Mouse (Mus musculus): ENCODE data around the gene Crb1.

The Crb1 gene

DNA sequence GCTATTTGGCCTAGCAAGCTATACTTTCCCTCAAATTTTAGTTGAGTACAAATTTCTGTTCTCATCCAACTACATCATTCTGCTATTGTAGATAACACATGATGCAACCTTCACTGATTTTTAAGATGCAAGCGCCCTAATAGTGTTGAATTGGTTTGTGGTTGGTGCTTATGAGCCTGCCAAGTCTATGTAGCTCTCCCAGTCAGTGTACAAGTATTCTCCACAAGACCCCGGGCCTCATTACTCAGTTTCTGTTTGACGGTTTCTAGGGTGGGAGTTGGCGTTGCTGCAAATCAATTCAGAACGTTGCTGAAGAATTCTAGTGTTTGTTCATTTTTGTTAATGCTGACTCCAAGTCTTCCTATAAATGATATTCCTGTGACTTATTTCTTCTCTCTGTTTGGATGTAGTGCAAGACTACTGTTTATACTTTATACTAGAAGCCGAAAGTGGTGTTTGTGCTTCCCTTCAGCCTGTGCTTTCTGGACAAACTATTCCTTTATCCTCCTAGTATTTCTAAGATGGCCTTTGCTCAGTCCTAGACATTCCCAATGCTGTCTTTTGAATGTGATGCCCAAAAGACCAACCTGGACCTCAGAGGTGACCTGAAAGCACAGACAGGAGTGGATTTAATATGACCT, 152.5 kb downstream of the Crb1 start:
- DNase-seq (ENCODE audit: low read depth, low spot score), result no peak

GRCm38 (mm10) chr1:139223804-139224203, 153.1 kb downstream of the Crb1 start:
- no peak for DNase-seq (ENCODE audit: low read depth, low spot score)

DNA sequence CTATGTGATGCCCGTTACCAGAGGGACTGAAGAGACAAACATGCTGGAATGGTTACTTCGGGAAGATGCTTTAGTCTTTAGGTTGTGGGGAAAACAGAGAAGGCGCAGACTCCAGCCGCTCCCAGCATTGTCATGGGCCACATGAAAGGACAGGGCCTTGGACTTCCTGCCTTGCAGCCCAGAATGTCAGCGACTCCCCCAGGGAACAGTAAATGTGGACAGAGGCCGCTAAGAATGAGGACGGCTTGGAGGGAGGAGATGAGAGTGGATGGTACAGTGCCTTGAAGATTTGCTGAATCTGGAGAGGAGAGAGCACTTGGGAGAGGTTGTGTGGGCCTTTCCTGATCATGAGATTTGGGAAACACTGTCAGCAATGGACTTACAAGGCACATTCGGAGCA, 161.6 kb downstream of the Crb1 start:
- no peak for DNase-seq (ENCODE audit: low read depth, low spot score)

DNA sequence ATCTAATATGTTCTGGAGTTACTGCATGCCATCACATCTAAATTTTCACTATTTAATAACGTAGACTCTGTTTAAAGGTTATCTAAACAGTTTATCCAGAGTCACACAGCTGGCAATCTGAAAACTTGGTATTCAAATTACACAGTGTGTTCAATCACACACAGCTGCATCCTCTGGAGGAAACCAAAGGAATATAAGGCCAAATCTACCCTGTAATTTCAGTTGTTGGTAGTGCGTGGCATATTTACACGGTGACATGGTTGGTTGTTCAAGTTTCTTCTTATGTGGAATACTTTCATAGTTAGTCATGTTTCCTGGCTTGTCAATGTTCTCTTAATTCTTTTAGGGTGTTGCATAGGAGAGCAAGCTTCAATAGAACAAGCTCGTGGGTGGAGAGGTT, 166.4 kb downstream of the Crb1 start:
- DNase-seq (ENCODE audit: low read depth, low spot score), result no peak

GRCm38 (mm10) chr1:139209796-139210195, 167.1 kb downstream of the Crb1 start:
- DNase-seq (ENCODE audit: low read depth, low spot score), result no peak

DNA sequence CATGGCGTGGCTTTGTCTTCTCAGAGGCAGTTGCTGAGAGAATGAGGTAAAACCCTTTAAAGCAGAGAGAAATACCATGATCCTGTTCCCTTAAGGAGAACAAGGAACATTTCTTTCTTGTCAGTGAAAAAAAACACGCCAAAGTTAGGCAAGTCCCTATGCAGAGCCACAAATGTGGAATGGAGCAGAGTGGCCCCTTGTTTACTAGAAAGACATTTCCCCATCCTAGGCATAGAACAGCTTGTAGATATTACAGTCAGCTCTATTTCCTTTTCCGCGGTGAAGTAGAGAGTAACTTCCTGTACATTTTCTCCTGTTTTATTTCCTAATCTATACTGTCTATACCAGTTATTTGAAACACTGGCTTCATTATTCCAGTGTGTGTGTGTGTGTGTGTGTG, 170.6 kb downstream of the Crb1 start:
- DNase-seq (ENCODE audit: low read depth, low spot score), result no peak

DNA sequence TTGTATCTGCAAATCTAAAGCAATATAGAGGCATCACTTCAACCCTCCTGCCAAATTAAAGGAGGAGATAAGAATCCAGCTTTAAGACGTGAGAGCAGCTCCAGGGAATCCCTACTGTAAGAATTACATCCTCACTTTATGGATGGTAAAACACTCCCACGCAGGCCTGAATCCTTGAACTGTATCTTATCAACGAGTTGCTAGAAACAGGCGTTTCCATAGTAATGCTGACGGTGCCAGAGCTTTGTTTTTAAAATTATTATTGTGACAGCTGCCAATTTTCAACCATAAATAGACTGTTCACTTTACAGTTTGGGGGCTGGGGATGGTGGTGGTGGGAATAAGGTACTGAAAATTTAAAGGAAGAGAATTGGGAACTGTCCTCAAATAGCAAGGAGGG, 173.9 kb downstream of the Crb1 start:
- DNase-seq (ENCODE audit: low read depth, low spot score), result no peak

- no peak for DNase-seq (ENCODE audit: low read depth, low spot score)
Observed at GRCm38 (mm10) chr1:139194428-139195028, 182.4 kb downstream of the Crb1 start.

DNA sequence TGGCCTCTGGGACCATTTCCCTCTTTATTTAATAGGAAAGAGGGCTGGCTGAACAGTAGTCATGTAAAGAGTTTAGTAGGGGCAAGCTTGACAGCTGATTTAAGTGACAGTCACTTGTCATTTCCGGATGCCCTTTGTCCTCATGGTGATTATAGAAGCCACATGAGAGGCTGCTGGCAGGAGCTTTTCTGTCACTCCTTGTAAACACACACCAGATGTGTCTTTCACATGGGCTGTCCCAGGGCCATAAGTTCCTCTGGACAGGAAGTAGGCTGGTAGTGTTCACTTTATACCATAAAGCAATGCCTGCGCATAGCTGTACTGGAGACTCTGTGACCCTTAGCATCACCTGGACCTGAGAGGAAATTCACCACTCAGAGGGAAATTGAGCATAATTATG, 182.9 kb downstream of the Crb1 start:
- DNase-seq (ENCODE audit: low read depth, low spot score), result no peak

DNA sequence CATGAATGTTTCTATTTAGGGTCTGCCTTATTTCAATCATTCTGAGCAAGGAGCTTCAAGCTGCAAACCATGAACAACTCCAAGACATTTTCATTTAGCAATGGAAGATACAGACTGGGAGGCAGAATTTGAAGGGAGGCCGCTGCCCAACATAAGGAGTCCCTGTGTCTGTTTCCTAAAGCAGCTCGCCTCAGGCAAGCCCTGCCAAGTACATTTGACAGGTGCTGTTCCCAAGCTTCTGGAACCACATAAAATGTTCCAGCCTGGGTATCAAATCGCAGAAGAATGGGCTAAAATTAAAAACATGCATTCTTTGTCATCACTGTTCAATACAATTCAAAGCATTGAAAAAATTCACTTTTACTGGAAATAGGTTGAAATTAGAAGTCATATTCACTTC, 184.3 kb downstream of the Crb1 start:
- DNase-seq (ENCODE audit: low read depth, low spot score), result no peak

DNA sequence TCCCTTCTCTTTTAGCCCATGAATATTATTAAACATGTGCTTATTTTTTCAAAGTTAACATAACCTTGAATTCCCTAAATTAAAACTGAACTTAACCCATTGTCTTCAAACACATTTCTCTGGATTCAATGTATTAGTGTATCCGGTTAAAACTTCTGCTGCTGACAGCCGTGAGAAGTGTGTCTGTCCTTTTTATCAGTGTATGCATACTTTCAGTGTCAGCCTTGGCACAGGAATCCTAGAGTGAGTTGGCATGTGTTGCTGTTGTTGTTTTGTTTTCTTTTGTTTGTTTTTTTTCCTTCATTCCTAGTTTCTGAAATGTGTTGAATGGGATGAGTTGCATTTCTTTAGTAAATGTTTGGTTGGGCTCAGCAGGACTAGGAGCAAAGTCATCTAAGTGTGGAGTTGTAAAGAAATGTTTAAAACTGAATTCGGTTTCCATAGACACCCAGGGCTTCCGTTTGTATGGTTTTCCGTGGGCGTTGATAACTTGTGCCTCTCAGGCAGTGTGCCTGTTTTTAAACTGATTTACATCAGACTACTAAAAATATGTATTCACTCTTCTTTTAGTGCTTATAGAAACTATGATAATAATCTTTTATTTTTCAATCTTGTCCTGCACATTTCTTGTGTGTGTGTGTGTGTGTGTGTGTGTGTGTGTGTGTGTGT, 196.3 kb downstream of the Crb1 start:
- peak; percentile 62 for DNase-seq (ENCODE audit: low read depth, low spot score)

- peak; percentile 40 for DNase-seq (ENCODE audit: low read depth, low spot score)
Observed at GRCm38 (mm10) chr1:139179707-139180106, 197.2 kb downstream of the Crb1 start.

DNA sequence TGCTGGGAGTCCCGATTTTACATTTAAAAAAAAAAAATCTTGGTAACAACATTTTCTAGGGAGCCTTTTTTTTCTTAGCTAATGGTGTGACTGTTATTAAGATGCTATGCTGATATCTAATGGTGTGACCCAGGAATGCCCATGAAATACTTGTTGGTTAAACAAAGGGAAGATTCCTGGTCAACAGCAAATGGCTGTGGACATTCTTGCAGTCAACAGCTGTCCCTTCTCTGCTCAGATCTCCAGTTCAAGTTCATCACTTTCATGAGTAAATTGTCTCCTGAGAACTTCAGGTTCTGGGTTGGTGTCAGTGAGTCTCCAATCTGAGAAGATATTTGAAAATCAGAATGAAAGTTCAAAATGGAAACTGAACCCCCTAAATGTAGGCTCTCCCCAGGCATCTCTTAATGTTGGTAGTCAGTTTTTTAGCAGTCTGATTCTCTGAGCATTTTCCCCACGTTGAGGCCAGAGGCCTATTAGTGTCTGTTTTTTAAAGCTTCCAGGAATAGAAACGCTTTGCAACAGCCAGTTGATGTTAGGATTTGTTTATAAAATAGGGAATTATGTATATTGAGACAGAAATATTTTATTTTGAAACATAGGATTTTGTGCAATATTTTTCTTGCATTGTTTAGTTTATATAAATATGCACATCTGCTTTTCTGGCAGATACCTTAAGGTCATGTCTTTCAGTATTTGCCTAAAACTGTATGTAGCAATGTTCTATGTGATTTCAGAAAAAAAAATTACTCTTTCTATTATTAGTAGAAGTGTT, 202.7 kb downstream of the Crb1 start:
- no peak for DNase-seq (ENCODE audit: low read depth, low spot score)

- DNase-seq (ENCODE audit: low read depth, low spot score), result peak; percentile 42
Observed at GRCm38 (mm10) chr1:139162814-139163213, 214.1 kb downstream of the Crb1 start.

- peak; percentile 21 for DNase-seq (ENCODE audit: low read depth, low spot score)
Observed at GRCm38 (mm10) chr1:139161619-139162018, 215.3 kb downstream of the Crb1 start.

- DNase-seq (ENCODE audit: low read depth, low spot score), result peak; percentile 47
Observed at GRCm38 (mm10) chr1:139156397-139156796, 220.5 kb downstream of the Crb1 start.

- DNase-seq (ENCODE audit: low read depth, low spot score), result no peak
Observed at GRCm38 (mm10) chr1:139153493-139153892, 223.4 kb downstream of the Crb1 start.

DNA sequence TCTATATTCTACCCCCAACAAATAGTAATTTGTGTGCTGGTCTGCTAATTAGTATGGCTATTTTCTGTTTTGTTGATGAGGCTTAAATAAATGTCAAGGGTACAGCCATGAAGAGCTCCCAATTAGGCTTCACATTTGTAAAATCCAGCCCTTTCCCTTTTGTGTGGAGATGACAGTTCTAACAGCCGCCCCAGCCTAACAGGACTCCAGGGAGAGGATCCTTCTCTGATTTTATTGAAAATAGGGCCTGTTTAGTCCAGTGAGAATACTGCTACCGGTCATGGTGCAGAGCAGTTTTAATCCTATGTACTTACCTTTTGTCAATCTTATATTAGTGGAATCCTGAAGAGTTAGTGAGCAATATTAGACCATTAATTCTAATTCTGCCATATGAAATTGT, 223.9 kb downstream of the Crb1 start:
- no peak for DNase-seq (ENCODE audit: low read depth, low spot score)
